Mouse (Mus musculus) liver, postnatal 0 days (tissue): ENCODE data around the gene Ccdc162.

Experiments used
- CTCF ChIP-seq: sonication (generic); IDR thresholded peaks from 2 replicates; pipeline ENCODE4 v1.5.1; 2016; ENCODE audit warnings: antibody characterized with exemption, low read depth
- EP300 ChIP-seq: IDR thresholded peaks from 2 replicates; pipeline ENCODE4 v1.6.1; 2016; ENCODE audit warnings: antibody characterized with exemption, low read depth, mild to moderate bottlenecking

DNA sequence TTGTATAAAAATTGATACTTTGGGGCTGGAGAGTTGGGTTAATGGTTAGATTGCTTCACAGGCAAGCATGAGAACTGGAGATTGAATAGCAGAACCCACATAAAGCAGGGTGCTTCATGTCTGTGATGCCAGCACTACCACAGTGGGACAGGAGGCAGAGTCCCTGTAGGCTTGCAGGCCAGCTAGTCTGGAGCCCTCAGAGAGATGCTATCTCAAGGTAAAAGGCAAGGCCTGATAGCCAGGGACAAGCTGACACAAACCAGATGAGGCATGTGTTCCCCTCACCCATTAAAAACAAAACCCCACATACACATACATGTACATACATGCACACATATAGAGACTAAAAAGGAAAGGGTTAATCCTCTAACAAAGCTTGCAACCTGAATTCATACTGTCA is 41.6 kb upstream of the Ccdc162 start:
- TF ChIP-seq CTCF (no peak), EP300 (no peak)
